Mouse (Mus musculus): Measurements from ENCODE around the gene 9530068E07Rik. TPM values are rescaled to one million over a fixed set of nuclear protein-coding genes. Genes with fewer than 3 reads are reported as not detected.

9530068E07Rik gene
- polyA plus RNA-seq, 1 experiment: 8.4 TPM

- H3K4me3 ChIP-seq (replicated peaks): no peak overlapping the region
- no peaks in the 10 kb centered on the region for H3K4me1 ChIP-seq (ENCODE audit: control insufficient read depth)
- H3K27me3 ChIP-seq (ENCODE audit: control insufficient read depth): no peaks in the 10 kb centered on the region
- H3K9me3 ChIP-seq (ENCODE audit: control insufficient read depth, low read length): peaks cover 2% of the 10 kb centered on the region; the same call in 1 of the 2 replicates
- no peak for TF ChIP-seq TAL1 (IDR thresholded peaks at IDR 0.05; ENCODE audit: low read length)
- TF ChIP-seq GATA1 (IDR thresholded peaks at IDR 0.05; ENCODE audit: low read length): no peak
- no peaks in the 10 kb centered on the region for H3K36me3 ChIP-seq (ENCODE audit: control insufficient read depth)
Measured at GRCm38 (mm10) chr11:52458281-52458680, 62.1 kb downstream of the 9530068E07Rik start.

Other genes with a start within 250 kb of the 9530068E07Rik start
- gene Olfr1371, start 182.4 kb upstream of the 9530068E07Rik start, polyA plus RNA-seq (2012): not detected in 2 replicates
- gene Skp1a, start 164.4 kb upstream of the 9530068E07Rik start, polyA plus RNA-seq (2012): 1.5 and 2.3 TPM in 2 replicates
- gene Tcf7, start 113.4 kb upstream of the 9530068E07Rik start, polyA plus RNA-seq (2012): 0.03 TPM in 1 of 2 replicates, not detected in the other
- gene Vdac1, start 35.6 kb upstream of the 9530068E07Rik start, polyA plus RNA-seq (2012): 1.0 and 1.3 TPM in 2 replicates

All from erythroblast, embryonic 14.5 days (primary cell).